Mouse (Mus musculus): ENCODE measurements around the gene Gale. TPM values are rescaled to one million over a fixed set of nuclear protein-coding genes. Genes with fewer than 3 reads are reported as not detected.

The Gale gene
- polyA plus RNA-seq, 1 experiment: 51.3 TPM

GRCm38 (mm10) chr4:135951505-135951904 lies 12.0 kb upstream of the Gale start:
- peaks cover 18% of the 10 kb centered on the region for H3K79me2 ChIP-seq (ENCODE audit: control insufficient read depth, insufficient read depth)
- H3K27me3 ChIP-seq (ENCODE audit: control insufficient read depth, insufficient read depth, insufficient read length): no peaks in the 10 kb centered on the region
- no peak for TF ChIP-seq POLR2AphosphoS2 (IDR thresholded peaks at IDR 0.05; ENCODE audit: insufficient read length, low read depth)
- TF ChIP-seq POLR2A (IDR thresholded peaks at IDR 0.05; ENCODE audit: insufficient read length, low read depth): no peak
- TF ChIP-seq MAX (IDR thresholded peaks at IDR 0.05; ENCODE audit: low read depth): no peak
- no peak for TF ChIP-seq REST (IDR thresholded peaks at IDR 0.05; ENCODE audit: insufficient read depth, insufficient read length)
- no peak for TF ChIP-seq MYOD1 (IDR thresholded peaks at IDR 0.05; ENCODE audit: control insufficient read depth in 1 of 3, insufficient read length in 2 of 3, low read depth in 2 of 3)
- no peak for TF ChIP-seq SRF (IDR thresholded peaks at IDR 0.05; ENCODE audit: control insufficient read depth, insufficient read length, low read depth)
- H3K36me3 ChIP-seq (ENCODE audit: control insufficient read depth, insufficient read depth): no peaks in the 10 kb centered on the region
- no peak overlapping the region for H3K4me2 ChIP-seq (ENCODE audit: low read depth)
- H3K4me3 ChIP-seq: no peak overlapping the region
- no peak overlapping the region for H3ac ChIP-seq (ENCODE audit: control insufficient read depth, insufficient read length)

- no peaks in the 10 kb centered on the region for H3K36me3 ChIP-seq (ENCODE audit: control insufficient read depth, insufficient read depth)
- TF ChIP-seq USF1 (IDR thresholded peaks at IDR 0.05; ENCODE audit: low read depth): no peak
- TF ChIP-seq E2F4 (IDR thresholded peaks at IDR 0.05; ENCODE audit: insufficient read depth): no peak
- no peak for TF ChIP-seq REST (IDR thresholded peaks at IDR 0.05; ENCODE audit: insufficient read depth, insufficient read length)
- no peak for TF ChIP-seq MYOD1 (IDR thresholded peaks at IDR 0.05; ENCODE audit: control insufficient read depth in 1 of 3, insufficient read length in 2 of 3, low read depth in 2 of 3)
- no peak for TF ChIP-seq MAX (IDR thresholded peaks at IDR 0.05; ENCODE audit: low read depth)
- TF ChIP-seq SRF (IDR thresholded peaks at IDR 0.05; ENCODE audit: control insufficient read depth, insufficient read length, low read depth): no peak
- no peak for TF ChIP-seq TCF12 (IDR thresholded peaks at IDR 0.05; ENCODE audit: insufficient read depth, poor library complexity, severe bottlenecking)
- TF ChIP-seq POLR2AphosphoS2 (IDR thresholded peaks at IDR 0.05; ENCODE audit: insufficient read length, low read depth): no peak
- no peak for TF ChIP-seq MYOG (IDR thresholded peaks at IDR 0.05; ENCODE audit: control insufficient read depth in 1 of 3, insufficient read depth in 1 of 3, insufficient read length in 2 of 3, low read depth in 2 of 3)
- TF ChIP-seq POLR2A (IDR thresholded peaks at IDR 0.05; ENCODE audit: insufficient read length, low read depth): no peak
- TF ChIP-seq TCF3 (IDR thresholded peaks at IDR 0.05; ENCODE audit: insufficient read length, low read depth): no peak
- H3K27me3 ChIP-seq (ENCODE audit: control insufficient read depth, insufficient read depth, insufficient read length): no peaks in the 10 kb centered on the region
- no peak overlapping the region for H3K4me2 ChIP-seq (ENCODE audit: low read depth)
- H3K79me2 ChIP-seq (ENCODE audit: control insufficient read depth, insufficient read depth): peaks cover 2% of the 10 kb centered on the region
- no peak overlapping the region for H3K4me3 ChIP-seq
- H3ac ChIP-seq (ENCODE audit: control insufficient read depth, insufficient read length): no peak overlapping the region
Measured at GRCm38 (mm10) chr4:135953179-135953578, 10.3 kb upstream of the Gale start.

- Histone ChIP-seq H3K27me3 (ENCODE audit: control insufficient read depth, insufficient read depth, insufficient read length) (no peaks in the 10 kb centered on the region), H3K4me2 (ENCODE audit: low read depth) (no peak overlapping the region), H3K79me2 (ENCODE audit: control insufficient read depth, insufficient read depth) (no peaks in the 10 kb centered on the region), H3ac (ENCODE audit: control insufficient read depth, insufficient read length) (no peak overlapping the region), H3K36me3 (ENCODE audit: control insufficient read depth, insufficient read depth) (no peaks in the 10 kb centered on the region), H3K4me3 (no peak overlapping the region)
- TF ChIP-seq MYOD1 (IDR thresholded peaks at IDR 0.05; ENCODE audit: control insufficient read depth in 1 of 3, insufficient read length in 2 of 3, low read depth in 2 of 3) (no peak), SRF (IDR thresholded peaks at IDR 0.05; ENCODE audit: control insufficient read depth, insufficient read length, low read depth) (no peak), TCF3 (IDR thresholded peaks at IDR 0.05; ENCODE audit: insufficient read length, low read depth) (no peak), POLR2A (IDR thresholded peaks at IDR 0.05; ENCODE audit: insufficient read length, low read depth) (no peak), REST (IDR thresholded peaks at IDR 0.05; ENCODE audit: insufficient read depth, insufficient read length) (no peak), MYOG (IDR thresholded peaks at IDR 0.05; ENCODE audit: control insufficient read depth in 1 of 3, insufficient read depth in 1 of 3, insufficient read length in 2 of 3, low read depth in 2 of 3) (no peak), E2F4 (IDR thresholded peaks at IDR 0.05; ENCODE audit: insufficient read depth) (no peak), USF1 (IDR thresholded peaks at IDR 0.05; ENCODE audit: low read depth) (no peak), MAX (IDR thresholded peaks at IDR 0.05; ENCODE audit: low read depth) (no peak), POLR2AphosphoS2 (IDR thresholded peaks at IDR 0.05; ENCODE audit: insufficient read length, low read depth) (no peak), CEBPB (IDR thresholded peaks at IDR 0.05; ENCODE audit: insufficient read depth, poor library complexity, severe bottlenecking) (no peak), TCF12 (IDR thresholded peaks at IDR 0.05; ENCODE audit: insufficient read depth, poor library complexity, severe bottlenecking) (no peak)
Measured at GRCm38 (mm10) chr4:135954241-135954640, 9.3 kb upstream of the Gale start.

GRCm38 (mm10) chr4:135955886-135956285 lies 7.6 kb upstream of the Gale start:
- no peak overlapping the region for H3ac ChIP-seq (ENCODE audit: control insufficient read depth, insufficient read length)
- H3K4me3 ChIP-seq: no peak overlapping the region
- TF ChIP-seq E2F4 (IDR thresholded peaks at IDR 0.05; ENCODE audit: insufficient read depth): no peak
- no peak for TF ChIP-seq POLR2AphosphoS2 (IDR thresholded peaks at IDR 0.05; ENCODE audit: insufficient read length, low read depth)
- no peak for TF ChIP-seq SRF (IDR thresholded peaks at IDR 0.05; ENCODE audit: control insufficient read depth, insufficient read length, low read depth)
- TF ChIP-seq MYOG (IDR thresholded peaks at IDR 0.05; ENCODE audit: control insufficient read depth in 1 of 3, insufficient read depth in 1 of 3, insufficient read length in 2 of 3, low read depth in 2 of 3): no peak
- no peak for TF ChIP-seq TCF12 (IDR thresholded peaks at IDR 0.05; ENCODE audit: insufficient read depth, poor library complexity, severe bottlenecking)
- TF ChIP-seq USF1 (IDR thresholded peaks at IDR 0.05; ENCODE audit: low read depth): no peak
- TF ChIP-seq MAX (IDR thresholded peaks at IDR 0.05; ENCODE audit: low read depth): no peak
- TF ChIP-seq POLR2A (IDR thresholded peaks at IDR 0.05; ENCODE audit: insufficient read length, low read depth): no peak
- TF ChIP-seq MYOD1 (IDR thresholded peaks at IDR 0.05; ENCODE audit: control insufficient read depth in 1 of 3, insufficient read length in 2 of 3, low read depth in 2 of 3): no peak
- no peak for TF ChIP-seq CEBPB (IDR thresholded peaks at IDR 0.05; ENCODE audit: insufficient read depth, poor library complexity, severe bottlenecking)
- no peaks in the 10 kb centered on the region for H3K27me3 ChIP-seq (ENCODE audit: control insufficient read depth, insufficient read depth, insufficient read length)
- peaks cover 5% of the 10 kb centered on the region for H3K36me3 ChIP-seq (ENCODE audit: control insufficient read depth, insufficient read depth)
- H3K79me2 ChIP-seq (ENCODE audit: control insufficient read depth, insufficient read depth): no peaks in the 10 kb centered on the region
- no peak overlapping the region for H3K4me2 ChIP-seq (ENCODE audit: low read depth)

- peaks cover 5% of the 10 kb centered on the region for H3K36me3 ChIP-seq (ENCODE audit: control insufficient read depth, insufficient read depth)
- no peaks in the 10 kb centered on the region for H3K79me2 ChIP-seq (ENCODE audit: control insufficient read depth, insufficient read depth)
- H3K4me3 ChIP-seq: no peak overlapping the region
- H3K4me2 ChIP-seq (ENCODE audit: low read depth): no peak overlapping the region
- TF ChIP-seq TCF3 (IDR thresholded peaks at IDR 0.05; ENCODE audit: insufficient read length, low read depth) (no peak), MYOD1 (IDR thresholded peaks at IDR 0.05; ENCODE audit: control insufficient read depth in 1 of 3, insufficient read length in 2 of 3, low read depth in 2 of 3) (no peak), TCF12 (IDR thresholded peaks at IDR 0.05; ENCODE audit: insufficient read depth, poor library complexity, severe bottlenecking) (no peak), POLR2A (IDR thresholded peaks at IDR 0.05; ENCODE audit: insufficient read length, low read depth) (no peak), CEBPB (IDR thresholded peaks at IDR 0.05; ENCODE audit: insufficient read depth, poor library complexity, severe bottlenecking) (no peak), E2F4 (IDR thresholded peaks at IDR 0.05; ENCODE audit: insufficient read depth) (no peak), POLR2AphosphoS2 (IDR thresholded peaks at IDR 0.05; ENCODE audit: insufficient read length, low read depth) (no peak), USF1 (IDR thresholded peaks at IDR 0.05; ENCODE audit: low read depth) (no peak), REST (IDR thresholded peaks at IDR 0.05; ENCODE audit: insufficient read depth, insufficient read length) (no peak), MYOG (IDR thresholded peaks at IDR 0.05; ENCODE audit: control insufficient read depth in 1 of 3, insufficient read depth in 1 of 3, insufficient read length in 2 of 3, low read depth in 2 of 3) (no peak)
- H3K27me3 ChIP-seq (ENCODE audit: control insufficient read depth, insufficient read depth, insufficient read length): no peaks in the 10 kb centered on the region
- no peak overlapping the region for H3ac ChIP-seq (ENCODE audit: control insufficient read depth, insufficient read length)
Measured at GRCm38 (mm10) chr4:135958354-135958753, 5.2 kb upstream of the Gale start.

All from myocyte (in vitro differentiated cells).